Mouse (Mus musculus) forebrain, embryonic 14.5 days (tissue): ENCODE measurements around the gene Zfp326. TPM values are rescaled to one million over a fixed set of nuclear protein-coding genes. Genes with fewer than 3 reads are reported as not detected.
A peak's percentile ranks its signal among the peaks of the same experiment; 100 is the strongest.

Source experiments
- ATAC-seq: fragments of 200-750 bp; cut with Nextera tagmentation; 2 replicates; pipeline ENCODE4 v1.8.0; 2017; ENCODE audit warnings: mild to moderate bottlenecking, moderate library complexity
- DNase-seq: peaks from one replicate; pipeline ENCODE4 v3.0.0-alpha.2; 2015; ENCODE audit warnings: low spot score
- H3K27ac ChIP-seq: fragments of 300-500 bp; sonication (generic); 2 replicates; pipeline ENCODE4 v1.5.1; 2014; ENCODE audit warnings: low read depth, mild to moderate bottlenecking, control low read depth, low read length, moderate library complexity
- H3K27me3 ChIP-seq: fragments of 300-500 bp; sonication (generic); replicated peaks from 2 replicates; pipeline ENCODE4 v1.6.1; 2014; ENCODE audit warnings: low read length, control low read depth, mixed read lengths; ENCODE audit not compliant: control insufficient read depth, insufficient read depth
- H3K36me3 ChIP-seq: fragments of 300-500 bp; sonication (generic); 2 replicates; pipeline ENCODE4 v1.6.1; 2014; ENCODE audit warnings: low read length, control low read depth; ENCODE audit not compliant: control insufficient read depth, insufficient read depth
- H3K4me1 ChIP-seq: fragments of 300-500 bp; sonication (generic); 2 replicates; pipeline ENCODE4 v1.6.1; 2014; ENCODE audit warnings: antibody characterized with exemption, low read length, control low read depth; ENCODE audit not compliant: control insufficient read depth, insufficient read depth
- H3K4me2 ChIP-seq: fragments of 300-500 bp; sonication (generic); 2 replicates; pipeline ENCODE4 v1.6.1; 2014; ENCODE audit warnings: mild to moderate bottlenecking, control low read depth, low read length
- H3K4me3 ChIP-seq: fragments of 300-500 bp; sonication (generic); 2 replicates; pipeline ENCODE4 v1.5.1; 2014; ENCODE audit warnings: low read depth, low read length, control low read depth
- H3K9ac ChIP-seq: fragments of 300-500 bp; sonication (generic); 2 replicates; pipeline ENCODE4 v1.6.1; 2014; ENCODE audit warnings: mild to moderate bottlenecking, low read length, control low read depth, moderate library complexity
- H3K9me3 ChIP-seq: fragments of 300-500 bp; sonication (generic); replicated peaks from 2 replicates; pipeline ENCODE4 v1.6.1; 2016; ENCODE audit warnings: low read length, control low read depth, mixed read lengths; ENCODE audit not compliant: control insufficient read depth
- WGBS: fragments of 180-500 bp; shearing (Covaris S2); extraction: QIAGEN DNeasy Blood & Tissue Kit; methylation state at CpG from one replicate; pipeline ENCODE4 v1.1.7; 2014; 5-methylcytosine and 5-hydroxymethylcytosine counted together
- polyA plus RNA-seq: library from polyadenylated mRNA; unstranded; fragments of >200 nt; fragmentation: Nextera tagmentation; extraction: Ambion mirVana; gene quantifications from 2 replicates; pipeline ENCODE4 v1.2.1, GENCODE M21; 2014

Gene Zfp326
- 29.6 and 36.3 TPM in 2 replicates for polyA plus RNA-seq

DNA sequence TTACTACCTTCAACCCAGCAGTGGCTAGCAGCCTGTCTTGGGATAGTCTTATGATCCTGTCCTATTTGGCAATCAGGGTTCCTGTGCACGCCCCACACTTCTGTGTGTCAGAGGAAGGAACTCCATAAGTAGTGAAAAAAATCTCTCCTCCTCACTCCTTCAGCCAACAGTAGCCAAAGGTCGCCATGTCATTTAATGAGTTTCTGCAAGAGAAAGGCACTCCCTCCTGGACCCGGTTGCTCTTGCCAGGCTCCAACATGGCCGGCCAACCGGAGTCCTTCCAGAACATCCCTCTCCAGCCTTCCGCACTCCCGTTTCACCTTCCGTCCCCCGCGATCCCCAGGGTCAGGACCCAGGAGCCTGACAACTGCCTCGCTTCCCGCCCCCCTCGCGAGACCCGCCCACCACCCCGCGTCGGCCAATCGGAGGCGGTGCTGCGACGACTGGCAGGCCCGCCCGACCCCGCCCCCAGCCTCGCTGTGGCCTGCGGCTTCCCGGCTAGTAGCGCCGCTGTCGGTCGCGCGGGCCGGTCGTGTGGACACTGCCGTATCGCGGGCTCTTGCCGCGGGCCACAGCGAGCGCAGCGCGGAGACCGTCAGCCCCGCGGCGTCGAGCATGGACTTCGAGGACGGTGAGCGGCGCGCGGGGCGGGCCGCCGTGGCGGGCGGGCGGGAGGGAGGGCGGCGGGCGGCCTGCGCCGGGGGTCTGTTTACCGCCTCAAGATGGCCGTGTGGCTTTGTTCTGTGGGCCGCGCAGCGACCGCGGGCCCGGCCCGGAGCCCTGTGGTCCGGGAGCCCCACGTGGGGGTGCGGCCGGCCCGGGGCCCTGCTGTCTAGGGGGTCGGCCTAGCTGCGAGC is at the start of gene Zfp326:
Gene Zfp326 (plus strand): TSS at position 498 of the 857 bp plus-strand sequence.
- Histone ChIP-seq H3K27me3 (no peaks in the 10 kb centered on the region), H3K4me3 (peak within 1 kb of the TSS; percentile 96), H3K9ac (peak within 1 kb of the TSS; percentile 99), H3K27ac (peak within 1 kb of the TSS; percentile 88), H3K4me1 (peaks cover 23% of the 10 kb centered on the region), H3K36me3 (no peaks in the 10 kb centered on the region), H3K9me3 (no peaks in the 10 kb centered on the region), H3K4me2 (peak within 1 kb of the TSS; percentile 68)
- under 1% methylated on average over 69 of the region's 83 CpGs for WGBS
- peak; percentile 97 for ATAC-seq
- DNase-seq: peak; percentile 92

DNA sequence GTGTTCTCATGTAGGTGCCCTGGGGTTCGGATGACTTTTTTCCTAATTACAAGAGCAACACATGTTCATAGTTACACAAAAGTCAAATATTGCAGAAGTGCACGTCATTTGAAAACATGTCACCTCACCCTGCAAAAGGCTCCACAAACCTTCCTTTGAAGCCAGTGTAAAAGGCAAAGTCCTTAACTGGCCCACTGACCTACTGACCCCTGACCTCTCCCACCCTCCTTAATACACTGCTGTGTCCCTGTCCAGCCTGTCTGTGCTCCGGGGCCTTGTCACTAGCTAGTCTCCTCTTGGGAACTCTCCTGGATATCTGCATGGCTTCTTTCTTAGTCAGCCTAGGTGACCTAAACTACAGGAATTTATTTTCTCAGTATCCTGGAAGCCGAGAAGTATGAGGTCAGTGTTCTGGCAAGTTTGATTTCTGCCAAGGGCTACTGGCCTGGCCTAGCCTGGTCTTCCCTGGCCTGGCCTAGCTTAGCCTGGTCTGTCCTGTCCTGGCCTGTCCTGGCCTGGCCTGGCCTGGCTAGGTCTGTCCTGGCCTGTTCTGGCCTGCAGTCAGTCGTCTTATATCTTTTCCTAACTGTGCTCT is 49.4 kb upstream of the Zfp326 start:
- no peak for DNase-seq
- 78% methylated on average over 5 of the region's 5 CpGs for WGBS
- H3K27ac ChIP-seq: no peak overlapping the region

DNA sequence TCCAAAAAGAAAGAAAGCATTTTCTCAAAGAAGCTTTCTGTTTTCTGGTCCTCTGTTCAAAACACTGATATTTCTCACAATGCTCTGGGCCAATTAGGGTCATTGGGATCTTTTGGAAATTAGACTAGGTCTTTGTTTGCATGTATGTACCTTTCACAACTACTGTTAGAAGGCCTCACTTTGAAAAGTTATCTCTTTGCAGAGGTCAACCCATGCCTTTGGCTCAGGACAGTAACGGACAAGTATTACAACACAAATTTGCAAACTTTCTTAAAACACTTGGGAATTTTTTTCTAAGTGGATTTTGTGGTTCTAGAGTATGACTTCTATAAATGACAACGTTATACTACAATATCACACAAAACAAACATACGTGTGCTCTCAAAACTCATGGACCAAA is 48.3 kb upstream of the Zfp326 start:
- Histone ChIP-seq H3K36me3 (no peaks in the 10 kb centered on the region), H3K9me3 (no peaks in the 10 kb centered on the region), H3K4me2 (no peak overlapping the region), H3K4me3 (no peak overlapping the region), H3K4me1 (no peaks in the 10 kb centered on the region), H3K27me3 (no peaks in the 10 kb centered on the region), H3K27ac (no peak overlapping the region), H3K9ac (no peak overlapping the region)
- 91% methylated on average over 3 of the region's 3 CpGs for WGBS
- ATAC-seq (no peak), DNase-seq (no peak)

More for the DNA sequence above, 49.4 kb upstream of the Zfp326 start:
- H3K4me2 ChIP-seq: no peak overlapping the region
- H3K4me1 ChIP-seq: no peaks in the 10 kb centered on the region
- no peaks in the 10 kb centered on the region for H3K27me3 ChIP-seq
- no peak overlapping the region for H3K9ac ChIP-seq
- H3K4me3 ChIP-seq: no peak overlapping the region
- no peak for ATAC-seq
- no peaks in the 10 kb centered on the region for H3K36me3 ChIP-seq
- no peaks in the 10 kb centered on the region for H3K9me3 ChIP-seq

DNA sequence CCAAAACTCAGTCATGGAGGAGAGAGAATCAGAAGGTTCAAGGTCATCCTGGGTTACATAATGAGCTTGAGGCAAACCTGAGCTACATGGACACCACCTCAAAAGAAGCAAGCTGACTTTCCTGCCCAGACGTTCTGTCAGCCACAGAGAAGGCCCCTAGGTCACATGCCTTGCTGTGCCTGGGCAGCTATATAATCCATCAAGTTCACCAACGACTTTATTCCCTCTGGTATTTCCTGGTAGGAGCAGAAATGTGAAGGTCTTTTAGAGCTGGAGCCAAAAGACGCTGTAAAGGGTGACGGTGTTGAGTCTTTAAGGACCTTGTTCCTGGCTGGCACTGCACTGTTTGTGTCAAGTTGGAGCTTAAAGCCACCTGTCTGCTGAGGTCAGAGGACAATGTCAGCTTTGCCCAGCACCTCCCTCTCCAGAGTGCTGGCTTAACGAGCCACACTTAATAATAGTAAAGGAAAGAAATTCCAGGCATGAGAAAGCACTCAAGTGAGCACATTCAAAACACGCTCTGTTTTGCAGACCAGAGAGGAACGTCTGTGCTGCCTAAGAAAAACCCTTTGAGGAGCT is 47.3 kb upstream of the Zfp326 start:
- H3K27me3 ChIP-seq: no peaks in the 10 kb centered on the region
- no peaks in the 10 kb centered on the region for H3K4me1 ChIP-seq
- H3K27ac ChIP-seq: no peak overlapping the region
- no peaks in the 10 kb centered on the region for H3K36me3 ChIP-seq
- DNase-seq (no peak), ATAC-seq (no peak)
- H3K9ac ChIP-seq: no peak overlapping the region
- no peak overlapping the region for H3K4me3 ChIP-seq
- no peaks in the 10 kb centered on the region for H3K9me3 ChIP-seq
- no peak overlapping the region for H3K4me2 ChIP-seq
- 40% methylated on average over 7 of the region's 7 CpGs for WGBS

DNA sequence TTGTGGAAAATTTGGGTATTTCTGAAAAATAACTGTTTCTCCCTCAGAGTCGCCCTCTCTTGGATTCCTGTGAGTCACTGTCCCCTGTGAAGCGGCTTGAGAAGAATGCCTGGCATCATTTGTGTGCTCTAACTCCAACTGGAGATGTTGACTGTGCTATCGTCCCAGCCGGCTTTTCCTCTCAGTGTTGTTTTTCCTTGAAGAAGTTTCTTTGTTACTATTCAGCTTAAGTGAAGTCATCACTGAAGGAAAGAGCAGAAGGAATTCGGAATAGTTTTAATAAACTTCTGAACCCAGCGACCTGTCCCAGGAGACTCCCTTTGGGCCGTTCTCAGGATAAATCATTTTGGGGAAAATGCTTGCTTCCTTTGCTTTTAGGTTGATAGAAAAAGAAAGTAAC is 44.2 kb upstream of the Zfp326 start:
- no peak overlapping the region for H3K9ac ChIP-seq

DNA sequence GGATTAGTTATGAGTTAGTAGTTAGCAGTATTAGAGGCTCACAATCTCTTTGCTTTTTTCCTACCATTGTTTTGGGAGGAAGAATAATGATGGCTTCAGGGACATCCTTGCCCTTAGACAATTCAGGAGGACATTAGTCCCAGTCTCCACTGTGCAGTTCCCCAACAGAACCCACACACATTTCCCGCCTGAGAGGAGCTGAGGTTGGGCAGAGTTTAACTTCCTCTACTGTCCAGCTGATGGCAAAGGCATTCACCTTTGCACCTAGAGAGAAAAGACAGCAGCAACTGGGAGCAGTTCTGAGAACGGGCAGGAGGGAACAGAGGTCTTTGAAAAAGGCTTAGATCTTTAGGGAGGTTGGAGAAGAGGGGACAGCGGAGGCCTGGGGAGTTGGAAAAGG is 42.4 kb upstream of the Zfp326 start:
- WGBS: 75% methylated on average over 3 of the region's 3 CpGs
- H3K4me3 ChIP-seq: no peak overlapping the region
- ATAC-seq (no peak), DNase-seq (no peak)
- no peaks in the 10 kb centered on the region for H3K27me3 ChIP-seq
- no peak overlapping the region for H3K4me2 ChIP-seq
- H3K9me3 ChIP-seq: no peaks in the 10 kb centered on the region
- H3K27ac ChIP-seq: no peak overlapping the region
- no peaks in the 10 kb centered on the region for H3K4me1 ChIP-seq
- H3K9ac ChIP-seq: no peak overlapping the region
- H3K36me3 ChIP-seq: no peaks in the 10 kb centered on the region

More for the DNA sequence above, 44.2 kb upstream of the Zfp326 start:
- no peaks in the 10 kb centered on the region for H3K27me3 ChIP-seq
- H3K4me3 ChIP-seq: no peak overlapping the region
- no peak overlapping the region for H3K4me2 ChIP-seq
- WGBS: 77% methylated on average over 7 of the region's 7 CpGs
- H3K9me3 ChIP-seq: no peaks in the 10 kb centered on the region
- H3K4me1 ChIP-seq: no peaks in the 10 kb centered on the region
- ATAC-seq (no peak), DNase-seq (no peak)
- H3K36me3 ChIP-seq: no peaks in the 10 kb centered on the region
- no peak overlapping the region for H3K27ac ChIP-seq

DNA sequence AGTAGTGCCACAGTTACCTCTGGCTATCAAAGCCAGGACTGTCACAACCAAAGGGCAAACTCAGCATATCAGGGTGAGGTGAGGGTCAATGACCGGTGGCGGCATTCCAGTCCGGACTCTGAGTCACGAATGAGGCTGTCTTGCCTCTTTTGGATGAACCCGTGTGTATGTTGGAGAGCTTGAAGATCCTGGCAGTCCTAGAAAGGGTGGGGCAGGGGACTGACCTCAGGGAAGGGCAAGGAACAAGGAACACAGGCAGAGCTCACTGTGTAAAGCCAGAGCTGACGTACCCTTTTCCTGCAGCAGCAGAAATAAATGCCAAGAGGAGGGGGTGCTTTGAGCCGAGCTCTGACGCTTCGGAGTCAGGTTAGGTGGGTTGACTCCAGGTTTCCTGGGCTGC is 40.4 kb upstream of the Zfp326 start:
- ATAC-seq (no peak), DNase-seq (no peak)
- 86% methylated on average over 9 of the region's 9 CpGs for WGBS
- Histone ChIP-seq H3K27ac (no peak overlapping the region), H3K4me3 (no peak overlapping the region), H3K9ac (no peak overlapping the region), H3K4me1 (no peaks in the 10 kb centered on the region), H3K27me3 (no peaks in the 10 kb centered on the region), H3K36me3 (no peaks in the 10 kb centered on the region), H3K9me3 (no peaks in the 10 kb centered on the region), H3K4me2 (no peak overlapping the region)

DNA sequence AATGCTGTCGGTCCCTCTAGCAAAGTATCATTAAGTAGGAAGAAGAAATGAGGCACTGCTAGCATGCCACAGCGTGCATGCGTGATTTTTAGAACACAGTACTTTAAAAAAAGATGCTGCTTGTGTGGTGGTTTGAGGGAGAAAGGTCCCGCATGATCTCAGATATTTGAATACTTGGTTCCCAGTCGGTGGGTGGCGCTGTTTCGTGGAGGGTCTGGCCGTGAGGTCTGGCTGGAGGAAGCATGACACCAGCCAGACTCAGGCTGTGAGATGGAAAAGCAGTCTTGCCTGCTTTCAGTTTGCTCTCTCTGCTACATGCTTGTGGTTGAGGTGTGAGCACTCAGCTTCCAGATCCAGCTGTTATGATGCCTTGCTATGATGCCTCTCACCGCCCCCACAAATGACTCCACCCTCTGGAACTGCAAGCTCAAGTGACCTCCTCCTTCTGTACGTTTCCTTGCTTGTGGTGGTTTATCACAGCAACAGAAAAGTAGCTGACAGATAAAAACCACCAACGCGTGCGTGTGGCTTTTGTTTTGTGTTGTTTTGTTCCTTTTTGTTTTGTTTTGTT is 36.5 kb upstream of the Zfp326 start:
- 75% methylated on average over 13 of the region's 13 CpGs for WGBS
- H3K27ac ChIP-seq: no peak overlapping the region

More for the DNA sequence above, 36.5 kb upstream of the Zfp326 start:
- Histone ChIP-seq H3K27me3 (no peaks in the 10 kb centered on the region), H3K4me1 (no peaks in the 10 kb centered on the region), H3K9ac (no peak overlapping the region), H3K9me3 (no peaks in the 10 kb centered on the region), H3K4me2 (no peak overlapping the region), H3K4me3 (no peak overlapping the region), H3K36me3 (no peaks in the 10 kb centered on the region)
- no peak for DNase-seq
- ATAC-seq: no peak
